Mouse (Mus musculus): ENCODE measurements around the gene Olfr608. TPM values are rescaled to one million over a fixed set of nuclear protein-coding genes. Genes with fewer than 3 reads are reported as not detected.

Gene Olfr608
- polyA plus RNA-seq, 1 experiment from 2014 or later = not detected

Other genes starting within 250 kb of the Olfr608 start
- gene Usp17ld, start 217.4 kb upstream of the Olfr608 start, polyA plus RNA-seq (2014; fragmentation: Nextera tagmentation; extraction: Ambion mirVana) = not detected in 2 replicates
- not detected in 2 replicates for gene Olfr596, start 164.2 kb upstream of the Olfr608 start, polyA plus RNA-seq (2014; fragmentation: Nextera tagmentation; extraction: Ambion mirVana)
- gene Olfr597, start 153.6 kb upstream of the Olfr608 start, polyA plus RNA-seq (2014; fragmentation: Nextera tagmentation; extraction: Ambion mirVana) = not detected in 2 replicates
- not detected in 2 replicates for gene Olfr598, start 146.3 kb upstream of the Olfr608 start, polyA plus RNA-seq (2014; fragmentation: Nextera tagmentation; extraction: Ambion mirVana)
- not detected in 2 replicates for gene Olfr599, start 134.0 kb upstream of the Olfr608 start, polyA plus RNA-seq (2014; fragmentation: Nextera tagmentation; extraction: Ambion mirVana)
- not detected in 2 replicates for gene Olfr600, start 120.2 kb upstream of the Olfr608 start, polyA plus RNA-seq (2014; fragmentation: Nextera tagmentation; extraction: Ambion mirVana)
- not detected in 2 replicates for gene Olfr601, start 107.2 kb upstream of the Olfr608 start, polyA plus RNA-seq (2014; fragmentation: Nextera tagmentation; extraction: Ambion mirVana)
- gene Olfr603, start 83.7 kb upstream of the Olfr608 start, polyA plus RNA-seq (2014; fragmentation: Nextera tagmentation; extraction: Ambion mirVana) = not detected in 2 replicates
- gene Usp17lc, start 54.8 kb upstream of the Olfr608 start, polyA plus RNA-seq (2014; fragmentation: Nextera tagmentation; extraction: Ambion mirVana) = not detected in 2 replicates
- gene Olfr605, start 24.4 kb upstream of the Olfr608 start, polyA plus RNA-seq (2014; fragmentation: Nextera tagmentation; extraction: Ambion mirVana) = not detected in 2 replicates
- gene Olfr606, start 20.8 kb upstream of the Olfr608 start, polyA plus RNA-seq (2014; fragmentation: Nextera tagmentation; extraction: Ambion mirVana) = not detected in 2 replicates
- not detected in 2 replicates for gene Olfr607, start 5.7 kb upstream of the Olfr608 start, polyA plus RNA-seq (2014; fragmentation: Nextera tagmentation; extraction: Ambion mirVana)
- gene Olfr609, start 28.2 kb downstream of the Olfr608 start, polyA plus RNA-seq (2014; fragmentation: Nextera tagmentation; extraction: Ambion mirVana) = not detected in 2 replicates
- gene Olfr610, start 42.2 kb downstream of the Olfr608 start, polyA plus RNA-seq (2014; fragmentation: Nextera tagmentation; extraction: Ambion mirVana) = not detected in 2 replicates
- gene Olfr611, start 51.0 kb downstream of the Olfr608 start, polyA plus RNA-seq (2014; fragmentation: Nextera tagmentation; extraction: Ambion mirVana) = not detected in 2 replicates
- not detected in 2 replicates for gene Olfr612, start 72.8 kb downstream of the Olfr608 start, polyA plus RNA-seq (2014; fragmentation: Nextera tagmentation; extraction: Ambion mirVana)
- not detected in 2 replicates for gene Olfr613, start 78.2 kb downstream of the Olfr608 start, polyA plus RNA-seq (2014; fragmentation: Nextera tagmentation; extraction: Ambion mirVana)
- gene Olfr615, start 86.2 kb downstream of the Olfr608 start, polyA plus RNA-seq (2014; fragmentation: Nextera tagmentation; extraction: Ambion mirVana) = not detected in 2 replicates
- gene Olfr616, start 99.3 kb downstream of the Olfr608 start, polyA plus RNA-seq (2014; fragmentation: Nextera tagmentation; extraction: Ambion mirVana) = not detected in 2 replicates
- gene Olfr617, start 103.2 kb downstream of the Olfr608 start, polyA plus RNA-seq (2014; fragmentation: Nextera tagmentation; extraction: Ambion mirVana) = not detected in 2 replicates
- gene Olfr618, start 120.2 kb downstream of the Olfr608 start, polyA plus RNA-seq (2014; fragmentation: Nextera tagmentation; extraction: Ambion mirVana) = not detected in 2 replicates
- gene Olfr619, start 130.7 kb downstream of the Olfr608 start, polyA plus RNA-seq (2014; fragmentation: Nextera tagmentation; extraction: Ambion mirVana) = not detected in 2 replicates
- gene Olfr620, start 142.7 kb downstream of the Olfr608 start, polyA plus RNA-seq (2014; fragmentation: Nextera tagmentation; extraction: Ambion mirVana) = not detected in 2 replicates
- not detected in 2 replicates for gene Olfr622, start 172.8 kb downstream of the Olfr608 start, polyA plus RNA-seq (2014; fragmentation: Nextera tagmentation; extraction: Ambion mirVana)
- gene Olfr623, start 193.8 kb downstream of the Olfr608 start, polyA plus RNA-seq (2014; fragmentation: Nextera tagmentation; extraction: Ambion mirVana) = not detected in 2 replicates
- gene Olfr624, start 201.3 kb downstream of the Olfr608 start, polyA plus RNA-seq (2014; fragmentation: Nextera tagmentation; extraction: Ambion mirVana) = 0.04 TPM in 1 of 2 replicates, not detected in the other
- not detected in 2 replicates for gene Olfr625-ps1, start 212.8 kb downstream of the Olfr608 start, polyA plus RNA-seq (2014; fragmentation: Nextera tagmentation; extraction: Ambion mirVana)
- gene Olfr243, start 244.8 kb downstream of the Olfr608 start, polyA plus RNA-seq (2014; fragmentation: Nextera tagmentation; extraction: Ambion mirVana) = not detected in 2 replicates